Mouse (Mus musculus) embryonic facial prominence, embryonic 13.5 days (tissue): ENCODE measurements around the gene Vcpkmt. TPM values are rescaled to one million over a fixed set of nuclear protein-coding genes. Genes with fewer than 3 reads are reported as not detected.
"Not testable (repeated sequence)": the region's sequence is repeated elsewhere in the genome, so short reads cannot be mapped to it uniquely, and the experiment has no call there.

Experiments
- ATAC-seq: fragments of 200-750 bp; cut with Nextera tagmentation; 2 replicates; pipeline ENCODE4 v1.8.0; 2017; ENCODE audit warnings: low read depth; ENCODE audit not compliant: insufficient number of reproducible peaks, insufficient read depth, low FRiP score, low TSS enrichment
- H3K27ac ChIP-seq: fragments of 300-500 bp; sonication (generic); 2 replicates; pipeline ENCODE4 v1.5.1; 2015; ENCODE audit warnings: moderate library complexity, mild to moderate bottlenecking, inconsistent platforms
- H3K27me3 ChIP-seq: fragments of 300-500 bp; sonication (generic); 2 replicates; pipeline ENCODE4 v1.6.1; 2015; ENCODE audit warnings: mild to moderate bottlenecking, inconsistent platforms
- H3K36me3 ChIP-seq: fragments of 300-500 bp; sonication (generic); 2 replicates; pipeline ENCODE4 v1.6.1; 2015; ENCODE audit warnings: mild to moderate bottlenecking, inconsistent platforms
- H3K4me1 ChIP-seq: fragments of 300-500 bp; sonication (generic); 2 replicates; pipeline ENCODE4 v1.6.1; 2015; ENCODE audit warnings: inconsistent platforms
- H3K4me2 ChIP-seq: fragments of 300-500 bp; sonication (generic); 2 replicates; pipeline ENCODE4 v1.6.1; 2015; ENCODE audit warnings: moderate library complexity, mild to moderate bottlenecking, inconsistent platforms
- H3K4me3 ChIP-seq: fragments of 300-500 bp; sonication (generic); 2 replicates; pipeline ENCODE4 v1.5.1; 2015; ENCODE audit warnings: mild to moderate bottlenecking, inconsistent platforms
- H3K9ac ChIP-seq: fragments of 300-500 bp; sonication (generic); 2 replicates; pipeline ENCODE4 v1.6.1; 2015; ENCODE audit warnings: mild to moderate bottlenecking, inconsistent platforms
- H3K9me3 ChIP-seq: fragments of 300-500 bp; sonication (generic); 2 replicates; pipeline ENCODE4 v1.6.1; 2016; ENCODE audit warnings: inconsistent platforms
- WGBS: fragments of 180-500 bp; shearing (Covaris S2); methylation state at CpG from one replicate; pipeline ENCODE4 v1.1.7; 2015; ENCODE audit warnings: mixed read lengths; 5-methylcytosine and 5-hydroxymethylcytosine counted together
- polyA plus RNA-seq: library from polyadenylated mRNA; unstranded; fragments of >200 nt; fragmentation: Nextera tagmentation; extraction: Ambion mirVana; gene quantifications from 2 replicates; pipeline ENCODE4 v1.2.1, GENCODE M21; 2015

Vcpkmt gene
- polyA plus RNA-seq: 30.8 and 36.9 TPM in 2 replicates

DNA sequence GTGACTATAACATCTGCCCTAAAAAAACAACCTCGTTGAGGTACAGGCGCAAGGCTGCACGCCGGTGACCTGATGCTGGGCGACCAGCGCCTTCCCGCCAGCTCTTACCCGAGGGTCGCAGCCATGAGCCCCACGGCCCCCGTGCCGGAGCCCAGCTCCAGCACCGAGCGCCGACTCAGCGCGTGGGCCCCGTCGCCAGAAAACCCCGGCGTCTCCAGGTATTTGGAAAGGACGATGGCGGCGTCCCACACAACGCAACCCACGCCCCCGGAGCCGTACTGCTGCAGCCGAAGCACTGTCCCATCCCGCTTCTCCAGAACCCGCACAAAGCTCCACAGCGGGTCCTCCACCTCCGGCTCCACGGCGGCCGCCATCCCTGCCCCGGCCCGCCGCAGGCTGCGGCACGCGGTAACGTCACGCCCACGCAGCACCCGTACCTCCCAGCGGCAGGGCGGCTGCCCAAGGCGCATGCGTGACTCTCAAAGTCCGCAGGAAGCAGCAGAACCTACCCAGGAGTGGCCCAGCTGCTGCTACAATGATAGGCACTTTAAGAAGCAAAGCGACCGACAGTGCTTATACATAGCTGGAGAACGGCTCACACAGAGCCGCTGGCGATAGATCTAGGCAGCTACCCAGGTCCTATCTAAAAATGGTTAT is at the start of gene Vcpkmt:
TSS of gene Vcpkmt (minus strand) at position 416 of the 657 bp plus-strand sequence.
- Histone ChIP-seq H3K27ac (peak within 1 kb of the TSS; percentile 85), H3K9ac (peak within 1 kb of the TSS; percentile 91), H3K4me2 (peak within 1 kb of the TSS; percentile 63), H3K27me3 (no peaks in the 10 kb centered on the region), H3K4me1 (peaks cover 11% of the 10 kb centered on the region), H3K9me3 (no peaks in the 10 kb centered on the region), H3K36me3 (peaks cover 46% of the 10 kb centered on the region), H3K4me3 (peak within 1 kb of the TSS; percentile 84)
- peak; percentile 91 for ATAC-seq
- WGBS: under 1% methylated on average over 56 of the region's 56 CpGs

DNA sequence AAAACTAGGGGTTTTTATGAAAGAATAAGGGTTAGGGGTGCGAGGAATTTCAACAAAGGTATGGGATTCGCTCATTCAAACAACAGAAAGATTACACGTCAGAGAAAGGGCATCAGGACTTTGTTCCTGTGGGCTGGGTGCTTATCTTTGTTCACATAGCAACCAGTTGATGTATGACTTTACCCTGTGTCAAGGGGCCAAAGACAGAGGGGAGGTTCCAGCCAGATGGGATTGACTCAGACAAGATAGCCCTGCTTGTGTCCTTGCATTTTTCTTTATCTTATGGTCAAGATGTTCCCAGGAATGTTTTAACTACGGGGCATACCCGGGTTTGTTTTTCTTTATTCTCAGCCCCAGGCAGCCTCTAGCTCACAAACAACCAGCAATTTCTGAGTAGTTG is 35.8 kb upstream of the Vcpkmt start:
- WGBS: 94% methylated on average over 5 of the region's 5 CpGs
- not testable (repeated sequence) for H3K9me3 ChIP-seq
- peaks cover 45% of the 10 kb centered on the region for H3K36me3 ChIP-seq

DNA sequence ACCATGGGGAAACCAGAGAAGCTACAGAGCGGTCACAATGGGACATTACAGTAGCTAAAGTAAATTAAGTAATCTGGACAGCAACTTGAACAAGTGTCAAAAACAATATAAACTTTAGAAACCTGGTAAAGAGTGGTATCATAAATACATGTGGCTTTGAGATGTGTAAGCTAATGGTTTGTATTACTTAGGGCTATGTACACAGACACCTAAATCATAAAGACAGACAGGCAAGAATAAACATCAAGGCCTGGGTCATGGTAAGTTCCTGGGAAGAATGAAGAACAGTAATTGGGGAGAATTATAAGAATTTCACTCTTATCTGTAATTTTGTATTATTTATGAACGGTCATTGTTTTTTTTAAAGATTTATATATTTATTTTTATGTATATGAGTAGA is 21.5 kb upstream of the Vcpkmt start:
- Histone ChIP-seq H3K36me3 (peaks cover 33% of the 10 kb centered on the region), H3K27me3 (no peaks in the 10 kb centered on the region), H3K4me1 (no peaks in the 10 kb centered on the region), H3K9me3 (no peaks in the 10 kb centered on the region), H3K27ac (no peak overlapping the region), H3K4me2 (no peak overlapping the region), H3K9ac (no peak overlapping the region), H3K4me3 (no peak overlapping the region)
- WGBS: 90% methylated on average over 2 of the region's 2 CpGs
- no peak for ATAC-seq

More for the DNA sequence above, 35.8 kb upstream of the Vcpkmt start:
- not testable (repeated sequence) for H3K4me1 ChIP-seq, H3K4me3 ChIP-seq, H3K27me3 ChIP-seq, H3K27ac ChIP-seq, ATAC-seq, H3K9ac ChIP-seq, H3K4me2 ChIP-seq

DNA sequence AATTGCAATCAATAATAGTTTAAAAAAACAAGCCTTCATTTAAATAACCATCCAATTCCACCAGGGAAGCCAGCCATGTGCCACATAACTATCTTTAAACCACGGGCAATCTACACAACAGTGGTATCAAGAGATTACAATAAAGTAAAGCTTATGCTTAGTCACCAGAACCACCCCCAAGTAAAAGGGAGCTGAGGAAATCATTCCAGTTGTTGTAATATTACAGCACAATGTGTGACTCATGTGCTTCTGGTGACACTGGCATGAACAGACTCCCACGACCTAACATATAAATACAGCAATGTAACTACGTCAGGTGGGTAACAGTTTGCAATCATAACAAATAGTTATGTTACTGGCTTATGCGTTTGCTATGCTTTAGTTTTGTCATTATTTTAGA is 14.6 kb upstream of the Vcpkmt start:
- no peaks in the 10 kb centered on the region for H3K4me1 ChIP-seq
- H3K9me3 ChIP-seq: no peaks in the 10 kb centered on the region
- H3K27me3 ChIP-seq: no peaks in the 10 kb centered on the region
- no peak overlapping the region for H3K4me2 ChIP-seq
- 90% methylated on average over 4 of the region's 4 CpGs for WGBS
- H3K36me3 ChIP-seq: peaks cover 17% of the 10 kb centered on the region
- H3K27ac ChIP-seq: no peak overlapping the region
- H3K4me3 ChIP-seq: no peak overlapping the region
- H3K9ac ChIP-seq: no peak overlapping the region
- ATAC-seq: no peak

DNA sequence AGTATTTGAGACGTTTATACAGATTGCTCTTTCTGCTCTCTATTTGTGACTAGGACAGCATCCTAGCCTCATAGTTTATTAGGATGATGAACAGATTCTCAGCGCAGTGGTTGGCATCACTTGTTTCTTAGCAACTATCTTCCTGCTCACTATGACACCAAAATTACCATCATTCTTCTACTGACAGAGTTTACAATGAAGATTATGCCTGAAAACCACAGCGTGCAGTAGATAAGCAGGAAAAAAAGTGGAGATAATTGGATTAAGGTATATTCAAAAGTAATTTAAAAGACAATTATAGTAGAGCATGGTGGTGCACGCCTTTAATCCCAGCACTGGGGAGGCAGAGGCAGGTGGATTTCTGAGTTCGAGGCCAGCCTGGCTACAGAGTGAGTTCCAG is 10.3 kb upstream of the Vcpkmt start:
- ATAC-seq: no peak
- Histone ChIP-seq H3K9me3 (no peaks in the 10 kb centered on the region), H3K9ac (no peak overlapping the region), H3K27me3 (no peaks in the 10 kb centered on the region), H3K27ac (no peak overlapping the region), H3K36me3 (peaks cover 50% of the 10 kb centered on the region), H3K4me1 (no peaks in the 10 kb centered on the region), H3K4me3 (no peak overlapping the region), H3K4me2 (no peak overlapping the region)
- 89% methylated on average over 5 of the region's 5 CpGs for WGBS

DNA sequence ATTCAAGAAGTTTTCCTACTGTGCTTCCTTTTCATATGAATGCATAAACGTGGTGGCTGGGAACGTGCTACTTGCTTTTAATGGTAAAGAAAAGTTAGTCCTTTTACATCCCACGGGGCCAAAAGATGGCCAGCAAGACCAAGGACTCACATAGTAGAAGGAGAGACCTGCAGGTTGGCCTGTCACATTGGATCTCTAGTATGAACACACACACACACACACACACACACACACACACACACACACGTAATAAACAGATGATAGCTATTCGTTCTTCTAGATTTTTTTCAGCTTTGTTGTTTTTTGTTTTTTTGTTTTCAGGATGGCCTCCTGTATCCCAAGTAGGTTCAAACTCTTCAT is 422 bp upstream of the Vcpkmt start:
- peak overlapping the region; percentile 84 for H3K4me3 ChIP-seq
- H3K4me2 ChIP-seq: peak overlapping the region; percentile 63
- WGBS: 44% methylated on average over 5 of the region's 5 CpGs
- no peaks in the 10 kb centered on the region for H3K27me3 ChIP-seq
- H3K36me3 ChIP-seq: peaks cover 46% of the 10 kb centered on the region
- H3K4me1 ChIP-seq: peaks cover 11% of the 10 kb centered on the region
- peak overlapping the region; percentile 85 for H3K27ac ChIP-seq
- no peaks in the 10 kb centered on the region for H3K9me3 ChIP-seq
- no peak for ATAC-seq
- H3K9ac ChIP-seq: peak overlapping the region; percentile 91

DNA sequence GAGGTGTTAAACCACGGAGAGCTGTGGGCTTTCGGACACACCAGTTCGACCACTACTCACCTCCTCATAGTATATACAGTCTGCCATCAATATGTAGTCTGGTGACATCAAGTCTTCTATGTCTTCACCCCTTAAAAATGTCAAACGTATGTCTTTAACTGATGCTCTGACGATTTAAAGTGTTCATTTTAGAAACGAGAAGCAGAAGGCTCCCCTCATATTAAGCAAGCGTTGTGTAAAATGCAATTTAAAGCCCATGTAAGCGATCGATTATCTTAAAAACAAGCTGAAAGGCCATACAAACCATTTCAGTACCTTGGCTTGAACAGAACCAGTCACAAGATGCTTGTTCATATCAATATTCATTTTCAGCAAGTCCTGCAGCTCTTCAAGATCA is 614 bp downstream of the Vcpkmt start:
- Histone ChIP-seq H3K9me3 (no peaks in the 10 kb centered on the region), H3K4me2 (peak overlapping the region; percentile 63), H3K36me3 (peaks cover 49% of the 10 kb centered on the region), H3K27me3 (no peaks in the 10 kb centered on the region), H3K4me1 (peaks cover 11% of the 10 kb centered on the region), H3K4me3 (peak overlapping the region; percentile 84), H3K9ac (peak overlapping the region; percentile 91), H3K27ac (peak overlapping the region; percentile 85)
- no peak for ATAC-seq
- WGBS: 22% methylated on average over 9 of the region's 9 CpGs

DNA sequence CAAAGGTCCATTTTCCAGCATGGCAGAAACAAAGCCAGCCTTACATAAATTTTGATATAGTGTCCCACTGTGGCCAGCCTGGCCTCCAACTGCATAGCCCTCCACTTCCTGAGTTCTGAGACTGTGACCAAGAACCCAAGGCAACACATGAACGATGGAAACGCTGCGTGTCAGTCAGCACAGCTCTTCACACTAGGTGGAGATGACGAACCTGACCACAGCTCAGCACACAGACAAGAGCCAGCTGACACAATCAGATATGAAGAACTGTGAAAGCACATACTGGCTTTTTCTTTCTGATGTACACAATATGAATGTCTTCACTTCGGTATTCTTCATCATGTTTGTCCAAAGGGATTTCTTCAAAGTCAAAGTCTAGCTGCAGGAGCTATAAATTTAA is 3.2 kb downstream of the Vcpkmt start:
- ATAC-seq: no peak
- H3K36me3 ChIP-seq: peaks cover 39% of the 10 kb centered on the region
- WGBS: 90% methylated on average over 5 of the region's 5 CpGs
- no peak overlapping the region for H3K9ac ChIP-seq
- no peaks in the 10 kb centered on the region for H3K9me3 ChIP-seq
- no peak overlapping the region for H3K4me3 ChIP-seq
- peaks cover 15% of the 10 kb centered on the region for H3K4me1 ChIP-seq
- no peaks in the 10 kb centered on the region for H3K27me3 ChIP-seq
- no peak overlapping the region for H3K27ac ChIP-seq
- H3K4me2 ChIP-seq: no peak overlapping the region

DNA sequence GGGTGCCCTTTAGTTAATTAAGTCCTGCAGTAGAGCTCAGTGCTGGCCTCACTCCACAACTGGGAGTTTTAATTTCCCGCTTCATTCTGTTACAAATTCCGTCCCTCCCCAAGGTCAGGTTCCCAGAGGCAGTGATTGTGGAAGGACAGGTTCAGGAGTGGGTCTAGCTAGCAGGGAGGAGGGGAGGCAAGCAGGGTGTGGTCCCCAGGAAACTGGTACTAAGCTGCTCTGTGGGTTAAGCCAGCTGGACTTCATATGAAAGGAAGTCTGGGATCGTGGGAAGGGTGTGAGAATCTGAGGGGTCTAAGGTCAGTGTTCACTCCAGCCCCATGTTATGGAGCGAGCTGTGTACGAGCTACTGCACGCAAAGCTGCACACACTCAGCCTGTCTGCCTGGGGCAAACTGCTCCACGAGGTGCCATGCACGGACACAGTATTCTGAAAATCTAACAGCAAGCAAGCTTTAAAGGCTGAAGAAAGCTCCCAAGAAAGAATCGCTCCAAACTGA is 6.7 kb downstream of the Vcpkmt start:
- Histone ChIP-seq H3K27me3 (no peaks in the 10 kb centered on the region), H3K9ac (no peak overlapping the region), H3K27ac (no peak overlapping the region; the same call in 1 of the 2 replicates), H3K4me3 (no peak overlapping the region), H3K9me3 (no peaks in the 10 kb centered on the region), H3K4me1 (peaks cover 15% of the 10 kb centered on the region), H3K4me2 (no peak overlapping the region), H3K36me3 (peaks cover 37% of the 10 kb centered on the region)
- 72% methylated on average over 9 of the region's 9 CpGs for WGBS
- no peak for ATAC-seq

DNA sequence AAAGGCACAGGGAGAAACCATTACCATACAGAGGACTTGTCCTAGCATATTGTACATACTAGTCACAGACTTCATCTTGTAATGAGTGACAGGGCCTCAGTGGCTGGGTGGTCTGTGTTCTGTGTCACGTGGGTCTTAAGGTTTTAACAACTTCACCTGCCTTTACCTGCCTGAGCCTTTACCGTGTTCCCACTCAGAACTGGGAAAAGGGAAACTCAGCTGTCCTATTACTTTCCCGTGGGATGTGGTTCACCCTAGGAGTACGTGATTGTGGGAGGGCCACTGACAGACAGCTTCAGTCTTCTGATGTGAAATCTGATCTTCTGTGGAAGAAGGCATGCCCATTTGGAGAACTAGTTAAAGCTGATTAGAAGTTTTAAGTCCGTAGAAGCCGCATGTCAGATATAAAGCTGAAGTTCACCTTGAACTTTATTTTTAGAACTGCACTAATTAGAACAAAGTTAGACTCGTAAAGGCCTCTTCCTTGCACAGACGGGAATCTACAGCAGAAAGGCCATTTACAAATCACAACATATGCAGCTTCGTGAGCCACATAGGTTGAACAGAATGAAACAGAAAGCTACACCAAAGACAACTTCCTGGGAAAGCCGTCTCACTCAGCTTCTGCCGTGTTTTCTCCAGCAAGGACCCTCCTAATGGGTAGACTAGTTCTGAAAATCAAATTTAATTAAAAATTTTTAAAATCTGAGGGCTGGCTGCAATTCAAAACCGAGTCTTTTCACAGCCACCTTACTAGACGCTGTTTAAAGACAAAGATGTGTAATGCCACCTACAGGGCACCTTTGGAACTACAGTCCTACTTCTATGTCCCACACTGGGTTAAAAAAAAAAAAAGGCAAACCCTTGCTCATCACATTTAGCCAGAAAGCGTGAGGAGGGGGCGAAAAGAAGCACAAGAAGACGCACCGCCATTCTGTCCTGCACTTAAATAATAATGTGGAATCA is 8.6 kb downstream of the Vcpkmt start:
- Histone ChIP-seq H3K36me3 (peaks cover 30% of the 10 kb centered on the region), H3K4me3 (peak overlapping the region; percentile 29), H3K27me3 (no peaks in the 10 kb centered on the region), H3K27ac (peak overlapping the region; percentile 55), H3K4me1 (peaks cover 15% of the 10 kb centered on the region), H3K4me2 (peak overlapping the region; percentile 51), H3K9ac (peak overlapping the region; percentile 57), H3K9me3 (no peaks in the 10 kb centered on the region)
- no peak for ATAC-seq
- 12% methylated on average over 17 of the region's 17 CpGs for WGBS

DNA sequence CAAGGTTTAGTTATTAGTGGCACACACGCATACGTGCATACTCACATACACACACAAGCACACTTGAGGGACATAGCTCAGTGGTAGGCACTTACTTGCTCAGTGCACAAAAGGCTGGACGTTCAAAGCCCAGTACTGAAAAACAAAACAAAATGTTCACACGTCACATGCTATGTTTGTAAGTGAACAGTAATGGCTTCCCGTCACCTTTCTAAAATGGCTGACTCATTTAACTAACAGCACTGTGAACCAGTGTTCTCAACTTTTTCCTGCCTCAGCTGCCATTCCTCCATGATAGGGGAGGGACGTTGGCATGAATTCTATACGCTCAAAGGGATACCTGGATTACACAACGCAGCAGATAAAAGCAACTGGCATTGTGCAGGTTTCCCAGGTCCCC is 9.6 kb downstream of the Vcpkmt start:
- Histone ChIP-seq H3K27ac (no peak overlapping the region), H3K9ac (no peak overlapping the region), H3K27me3 (no peaks in the 10 kb centered on the region), H3K36me3 (peaks cover 21% of the 10 kb centered on the region), H3K4me3 (no peak overlapping the region), H3K4me1 (peaks cover 15% of the 10 kb centered on the region), H3K9me3 (no peaks in the 10 kb centered on the region), H3K4me2 (no peak overlapping the region)
- 91% methylated on average over 8 of the region's 8 CpGs for WGBS
- ATAC-seq: no peak
